8 mouse cellular contexts compared by ENCODE assay signal in genomic region chr12:80434961-80435691, GRCm38 (mm10). TPM values are rescaled to one million over a fixed set of nuclear protein-coding genes. Genes with fewer than 3 reads are reported as not detected.
A peak's percentile ranks its signal among the peaks of the same experiment; 100 is the strongest.
DNase-seq lines count a peak whose midpoint lies in the region; ATAC-seq and TF ChIP-seq lines count a peak whose summit lies in the region.

No protein-coding gene starts in this region.

- intact Hi-C loops in left cerebral cortex, adult 2 months (cut with DNase I) = no loop called here

- H3K36me3 ChIP-seq in macrophage (ENCODE audit: inconsistent target) = no peaks in the 10 kb centered on the region

- no peak for TF ChIP-seq POLR2A in cortical plate, adult 2 months (IDR thresholded peaks at IDR 0.05; ENCODE audit: extremely low read depth, insufficient read depth, low read length)

- peak; percentile 73 for DNase-seq in gastrocnemius, postnatal 10 days
- DNase-seq in induced T-regulatory cell, adult 2 months (ENCODE audit: low read depth) = peak; percentile 83
- DNase-seq in left cerebral cortex, adult 2 months (ENCODE audit: extremely low spot score in 1 of 2, low spot score in 2 of 2) = peak; percentile 65
- peak; percentile 54 for DNase-seq in retina, postnatal 7 days (ENCODE audit: low read depth, low spot score)
- DNase-seq in urinary bladder, adult 18-20 months (ENCODE audit: low spot score in 2 of 2) = peak; percentile 61 to 69

- under 1% methylated on average over 61 of the region's 64 CpGs for WGBS in macrophage (ENCODE audit: missing documents)

- peak overlapping the region; percentile 43 for H3K27ac ChIP-seq in cortical plate, adult 2 months (ENCODE audit: insufficient read depth, low read length)
- H3K27ac ChIP-seq in left cerebral cortex, adult 2 months = peak overlapping the region; percentile 96
- peak overlapping the region; percentile 48 for H3K27ac ChIP-seq in macrophage

- peak; percentile 68 for ATAC-seq in activated CD4-positive, CD25-positive, alpha-beta regulatory T cell, adult 4 months

- peaks cover 57% of the 10 kb centered on the region for H3K79me2 ChIP-seq in macrophage (ENCODE audit: inconsistent target)

- peak overlapping the region; percentile 92 for H3K4me3 ChIP-seq in cortical plate, adult 2 months (ENCODE audit: insufficient read depth, low read length)
- peak overlapping the region; percentile 96 for H3K4me3 ChIP-seq in left cerebral cortex, adult 2 months
- H3K4me3 ChIP-seq in macrophage (ENCODE audit: inconsistent target) = peak overlapping the region; percentile 75

- TF ChIP-seq CTCF in cortical plate, adult 2 months (IDR thresholded peaks at IDR 0.05; ENCODE audit: extremely low read depth, insufficient read depth, low read length) = no peak
- peak; percentile 15; the same call in 1 of the 2 replicates for TF ChIP-seq CTCF in left cerebral cortex, adult 2 months (IDR thresholded peaks at IDR 0.05)

- peaks cover 6% of the 10 kb centered on the region; the same call in 1 of the 2 replicates for H3K4me1 ChIP-seq in cortical plate, adult 2 months (ENCODE audit: control insufficient read depth, insufficient read depth, low read length)

RNA-seq across cellular contexts. Expression of gene Dcaf5, which starts 1.3 kb away (rescaled TPM):
- 10 to 100 TPM; 14.9 to 19.0 TPM for polyA plus RNA-seq in activated CD4-positive, CD25-positive, alpha-beta regulatory T cell, adult 4 months (2017; shearing (Covaris generic))
- polyA plus RNA-seq in cortical plate, adult 2 months (2012; rRNA removed) = 49.4 and 51.2 TPM in 2 replicates
- total RNA-seq in gastrocnemius, postnatal 10 days (2021) = 10 to 100 TPM; 28.9 to 37.2 TPM
- 10 to 100 TPM; 75.9 to 80.7 TPM for total RNA-seq in left cerebral cortex, adult 2 months (2021)
- total RNA-seq in macrophage (2018; cell fraction: chromatin; rRNA removed) = 10 to 100 TPM in 23 of 26 experiments, 1 to 10 TPM in 3; 3.6 to 46.3 (median 31.4) TPM
- 10 to 100 TPM in 22 of 26 experiments, 1 to 10 TPM in 4; 5.5 to 23.6 (median 17.8) TPM for total RNA-seq in macrophage (2018; cell fraction: cytosol; rRNA removed)
- total RNA-seq in macrophage (2018; cell fraction: nucleus; rRNA removed) = 10 to 100 TPM in 21 of 26 experiments, 1 to 10 TPM in 5; 5.4 to 44.9 (median 24.4) TPM
- polyA plus RNA-seq in macrophage (2018) = 12.4 to 17.4 TPM (median 12.8 TPM) in 3 replicates

RNA-seq across cellular contexts. Expression of gene Exd2, which starts 27.8 kb away (rescaled TPM):
- polyA plus RNA-seq in activated CD4-positive, CD25-positive, alpha-beta regulatory T cell, adult 4 months (2017; shearing (Covaris generic)) = 10 to 100 TPM; 17.3 to 20.2 TPM
- polyA plus RNA-seq in cortical plate, adult 2 months (2012; rRNA removed) = 128 and 146 TPM in 2 replicates
- total RNA-seq in gastrocnemius, postnatal 10 days (2021) = 10 to 100 TPM; 29.6 to 43.4 TPM
- total RNA-seq in left cerebral cortex, adult 2 months (2021) = 100 to 1,000 TPM; 138 to 142 TPM
- total RNA-seq in macrophage (2018; cell fraction: chromatin; rRNA removed) = 10 to 100 TPM in 24 of 26 experiments, 1 to 10 TPM in 2; 6.8 to 54.9 (median 27.1) TPM
- 10 to 100 TPM in 5 of 26 experiments, 1 to 10 TPM in 21; 5.9 to 10.9 (median 8.5) TPM for total RNA-seq in macrophage (2018; cell fraction: cytosol; rRNA removed)
- 10 to 100 TPM in 23 of 26 experiments, 1 to 10 TPM in 3; 6.0 to 48.9 (median 20.0) TPM for total RNA-seq in macrophage (2018; cell fraction: nucleus; rRNA removed)
- polyA plus RNA-seq in macrophage (2018) = 6.5 to 8.1 TPM (median 6.5 TPM) in 3 replicates

Comparison
In these comparisons a context has a peak if more than half of its experiments do, and no peak if none do; other contexts are left out.
1. Peak in every context shown above with its lines: DNase-seq, ATAC-seq, H3K4me3 ChIP-seq and H3K27ac ChIP-seq.
2. H3K27ac ChIP-seq: peak in every context shown above with its lines; median percentile 96 in left cerebral cortex, adult 2 months; 48 in macrophage; 43 in cortical plate, adult 2 months.